Mouse (Mus musculus) c-Kit-negative CD71-positive TER-119-positive erythroid progenitor cells, embryonic 14.5 days (primary cell): ENCODE results near the gene Mras.

Experiments
- DNase-seq: peaks from one replicate; pipeline ENCODE4 v3.0.0-alpha.2; 2013; ENCODE audit warnings: low read depth, low spot score

The Mras gene

DNA sequence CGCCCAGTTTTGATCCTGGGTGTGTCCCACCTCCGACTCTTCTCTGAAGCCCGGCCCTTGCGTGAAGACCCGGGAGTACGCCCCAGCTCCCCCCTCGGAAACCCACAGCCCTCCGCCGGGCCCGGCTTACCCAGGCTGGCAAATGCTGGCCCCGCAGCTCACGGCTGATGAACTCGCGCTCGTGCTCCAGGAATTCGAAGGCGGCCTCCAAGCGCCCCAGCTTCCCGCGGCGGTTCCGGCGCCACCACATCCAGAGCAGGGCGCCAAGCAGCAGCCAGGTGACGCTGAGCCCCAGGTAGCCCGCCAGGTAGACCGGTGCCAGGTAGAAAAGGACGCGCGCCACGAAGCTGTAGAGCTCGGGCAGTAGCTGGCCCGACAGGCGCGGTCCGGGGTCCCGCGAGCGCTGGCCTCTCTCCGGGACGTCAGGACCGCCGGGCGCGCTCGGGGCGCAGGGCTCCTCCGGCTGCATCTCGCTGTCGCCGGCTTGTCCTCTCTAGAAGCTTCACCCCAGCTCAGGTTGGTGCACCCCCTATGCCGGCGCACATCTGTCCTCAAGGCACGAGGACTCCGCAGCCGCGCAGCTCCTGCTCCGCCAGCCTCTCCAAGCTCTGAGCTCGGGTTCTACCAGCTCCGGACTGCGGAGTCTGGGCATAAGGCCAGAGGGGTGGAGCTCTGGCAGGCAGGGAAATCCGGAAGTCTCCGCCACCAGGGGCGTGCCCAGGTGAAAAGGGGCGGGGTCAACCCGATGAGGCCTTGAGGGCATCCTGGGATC, 79.1 kb downstream of the Mras start, which contains the start of gene Esyt3:
Esyt3 (minus strand) TSS at position 637 of the 772 bp plus-strand sequence.
- DNase-seq: no peak

DNA sequence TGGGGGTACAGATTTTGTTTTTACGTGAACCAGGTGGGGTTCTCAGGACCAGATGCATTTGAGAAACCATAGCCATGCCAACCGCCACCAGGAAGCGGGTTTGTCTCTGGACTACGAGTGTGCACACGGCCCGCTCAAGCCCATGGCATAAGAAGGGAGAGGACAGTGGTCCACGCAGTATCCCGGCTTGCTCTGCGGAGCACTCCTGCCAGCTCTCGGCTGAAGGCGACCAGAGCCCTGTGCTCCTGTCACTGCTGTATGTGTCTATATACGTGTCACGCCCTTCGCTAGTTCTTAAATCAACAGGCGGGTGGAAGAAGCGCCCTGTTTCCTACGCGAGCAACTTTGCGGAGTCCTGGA, 79.6 kb downstream of the Mras start:
- no peak for DNase-seq

DNA sequence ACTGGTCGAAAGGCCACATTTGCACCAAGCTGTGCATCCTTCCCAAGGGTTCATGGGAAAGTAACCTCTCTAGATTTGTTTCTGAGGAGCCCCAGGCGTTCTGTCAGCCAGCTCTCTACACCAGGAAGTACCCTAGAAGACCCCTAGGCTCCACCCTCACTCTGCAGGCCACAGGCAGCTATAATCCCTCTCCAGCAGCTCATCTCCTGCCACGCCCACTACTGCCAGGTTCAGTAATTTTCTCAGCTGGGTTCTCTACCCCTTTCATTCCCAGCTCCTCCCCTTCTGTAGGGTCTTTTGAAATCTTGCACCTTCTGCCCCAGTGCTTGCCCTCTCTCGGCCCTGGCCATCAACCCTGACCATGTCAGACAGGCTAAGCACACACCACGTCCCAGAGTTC, 81.2 kb downstream of the Mras start:
- DNase-seq: no peak

DNA sequence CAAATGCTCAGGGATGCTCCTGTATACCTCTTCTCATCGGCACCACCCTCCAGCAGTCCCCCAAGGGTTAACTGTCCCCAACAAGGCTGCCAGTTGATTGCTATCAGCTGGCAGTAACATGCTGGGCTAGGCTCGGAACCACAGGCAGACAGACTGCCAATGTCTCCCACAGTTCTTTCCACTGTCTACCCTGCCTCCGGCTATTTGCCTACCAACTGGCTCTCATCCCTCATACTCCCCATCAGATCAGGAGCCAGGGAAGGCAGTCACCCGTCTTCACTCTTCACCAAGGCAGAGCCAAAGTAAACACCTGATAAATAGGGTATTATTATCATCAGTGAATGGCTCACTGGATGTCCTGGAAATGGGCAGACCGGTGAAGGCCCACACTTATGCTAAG, 82.4 kb downstream of the Mras start:
- no peak for DNase-seq

DNA sequence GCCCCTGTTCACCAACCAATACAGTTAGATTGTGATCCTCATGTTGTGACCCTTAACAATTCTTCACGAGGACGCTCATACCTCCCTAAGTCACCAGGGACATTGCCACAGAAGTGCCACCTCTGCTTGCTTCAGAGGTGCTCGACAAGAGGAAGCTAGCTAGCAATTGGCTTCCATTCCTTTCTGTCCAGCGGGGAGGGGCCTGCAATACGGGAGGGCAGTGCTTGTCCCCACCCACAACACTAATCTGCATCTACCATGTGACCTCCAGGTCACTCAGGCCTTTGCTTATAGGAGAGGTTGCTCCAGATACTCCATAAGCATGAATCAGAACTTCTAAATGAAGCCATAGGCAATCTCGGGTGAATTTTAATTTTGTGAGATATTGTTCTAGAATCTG, 83.8 kb downstream of the Mras start:
- DNase-seq: no peak

DNA sequence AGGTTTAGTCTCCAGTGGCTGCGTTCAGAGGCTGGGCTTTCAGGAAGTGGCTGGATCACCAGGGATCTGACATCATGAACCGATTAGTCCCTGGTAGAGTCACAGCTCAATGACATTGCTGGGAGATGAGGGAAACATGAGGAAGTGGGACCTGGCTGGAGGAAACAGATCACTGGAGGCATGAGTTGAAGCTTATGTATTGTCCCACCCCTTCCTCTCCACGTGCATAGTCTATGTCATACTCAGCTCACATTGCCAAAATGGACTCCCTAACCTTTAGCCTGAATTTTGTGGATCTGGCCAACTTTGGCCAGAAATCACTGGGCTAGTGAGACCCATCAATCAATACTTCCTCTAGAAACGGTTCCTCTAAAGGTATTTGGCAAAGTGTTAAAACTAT, 84.2 kb downstream of the Mras start:
- DNase-seq: no peak

DNA sequence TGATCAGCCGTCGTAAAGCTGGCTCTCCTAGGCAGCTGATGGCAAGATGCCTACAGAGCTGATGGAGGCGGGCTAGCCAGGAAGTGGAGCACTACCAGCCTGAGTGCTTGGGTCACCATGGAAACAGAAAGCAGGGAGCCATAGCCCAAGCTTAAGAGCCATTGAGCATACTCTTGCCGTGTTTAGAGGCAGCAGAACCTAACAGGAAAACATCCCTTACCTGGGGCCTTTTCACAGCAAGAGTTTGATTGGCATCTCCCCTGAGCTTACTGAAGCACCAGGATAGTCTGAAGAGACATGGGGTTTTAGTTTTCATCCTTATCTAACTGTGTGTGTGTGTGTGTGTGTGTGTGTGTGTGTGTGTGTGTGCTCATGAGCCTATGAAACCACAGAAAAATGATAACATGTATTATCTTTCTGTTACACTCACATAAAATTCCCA, 91.8 kb downstream of the Mras start:
- no peak for DNase-seq

DNA sequence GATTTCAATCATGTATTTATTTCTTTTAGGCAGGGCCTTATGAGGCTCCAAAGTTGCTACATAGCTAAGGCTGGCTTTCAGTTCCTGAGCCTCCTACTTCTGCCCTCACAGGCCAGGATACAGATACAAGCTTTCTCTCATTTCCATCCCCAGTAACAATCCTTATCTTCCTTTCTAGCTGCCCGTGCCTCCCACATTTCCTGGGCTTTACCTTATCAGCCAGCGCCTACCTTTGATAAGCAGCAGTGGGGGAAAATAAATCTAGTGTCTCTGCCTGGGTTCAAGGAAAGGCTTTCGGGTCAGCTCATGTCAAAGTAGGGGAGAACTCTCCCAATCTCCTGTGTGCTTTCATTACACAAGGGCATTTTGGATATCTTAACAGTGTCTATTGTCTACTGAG, 95.6 kb downstream of the Mras start:
- no peak for DNase-seq

DNA sequence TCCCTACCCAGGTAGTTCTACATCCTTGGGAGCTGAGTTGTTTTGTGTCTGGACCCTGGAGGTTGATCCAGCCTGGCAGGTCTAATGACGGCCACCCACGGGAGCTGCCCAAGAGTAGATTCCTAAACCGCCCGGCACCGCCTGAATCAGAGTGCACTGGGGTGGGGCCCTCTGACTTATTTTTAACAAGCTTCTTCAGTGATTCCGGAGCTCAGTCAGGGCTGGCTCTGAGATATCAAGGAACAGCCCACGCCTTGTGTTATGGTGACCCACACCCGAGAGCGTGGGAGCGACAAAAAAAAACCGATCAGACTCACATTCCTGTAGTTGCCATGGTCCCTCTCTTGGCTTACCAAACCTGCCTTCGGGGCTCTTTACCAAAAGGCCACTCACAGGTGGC, 97.1 kb downstream of the Mras start:
- DNase-seq: no peak

DNA sequence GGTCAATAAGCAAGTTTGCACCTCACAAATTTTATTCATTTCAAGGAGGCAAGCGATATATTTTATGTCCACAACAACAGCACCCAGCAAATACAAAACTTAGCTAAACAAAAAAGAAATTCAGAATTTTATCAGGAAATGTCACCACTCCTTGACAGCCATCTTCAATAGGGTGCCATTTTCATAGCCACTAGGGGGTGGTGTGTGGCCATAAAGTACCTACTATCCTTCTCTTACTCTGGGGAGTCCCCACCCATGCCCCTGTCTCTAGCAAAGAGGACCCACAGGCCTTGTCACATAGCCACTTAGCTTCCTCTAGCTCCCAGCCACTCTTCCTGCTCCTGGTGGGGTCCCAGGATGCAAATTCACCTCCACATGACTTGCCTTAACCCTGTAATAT, 98.0 kb downstream of the Mras start:
- DNase-seq: no peak

DNA sequence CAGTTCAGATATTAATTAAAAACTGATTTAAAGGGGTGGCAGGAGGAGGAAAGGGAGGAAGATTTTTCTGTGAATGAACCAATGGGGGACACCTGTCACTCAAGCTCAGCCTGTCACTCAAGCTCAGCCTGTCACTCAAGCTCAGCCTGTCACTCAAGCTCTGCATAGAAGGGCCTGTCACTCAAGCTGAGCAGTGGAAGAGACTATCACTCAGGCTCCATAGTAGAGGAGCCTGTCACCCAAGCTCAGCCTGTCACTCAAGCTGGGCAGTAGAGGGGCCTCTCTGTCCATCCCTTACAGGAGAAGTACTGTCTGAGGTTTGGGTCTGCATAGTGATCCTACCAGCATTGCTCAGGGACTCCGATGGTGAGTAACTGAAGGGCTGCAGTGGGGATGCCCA, 98.9 kb downstream of the Mras start:
- no peak for DNase-seq

DNA sequence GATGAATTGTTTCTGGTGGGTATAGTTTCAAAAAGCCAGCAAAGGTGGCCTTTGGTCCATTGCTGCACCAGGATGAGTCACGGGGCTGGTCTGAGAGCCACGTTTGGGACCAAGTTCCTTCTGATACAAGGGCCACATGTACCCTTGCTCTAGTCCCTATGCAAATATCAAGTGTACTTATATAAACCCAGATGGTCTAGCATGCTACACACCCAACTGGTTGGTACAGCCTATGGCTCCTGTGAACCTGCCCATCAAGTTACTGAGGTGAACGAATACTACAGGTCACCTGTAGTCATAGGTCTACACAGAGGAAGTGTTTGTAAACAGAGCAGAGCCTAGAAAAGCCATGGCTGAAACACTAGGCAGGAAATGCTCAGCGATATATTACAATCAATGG, 100.6 kb downstream of the Mras start:
- DNase-seq: no peak
